Mouse (Mus musculus): ENCODE results near the gene Gas7.

Gas7 gene

DNA sequence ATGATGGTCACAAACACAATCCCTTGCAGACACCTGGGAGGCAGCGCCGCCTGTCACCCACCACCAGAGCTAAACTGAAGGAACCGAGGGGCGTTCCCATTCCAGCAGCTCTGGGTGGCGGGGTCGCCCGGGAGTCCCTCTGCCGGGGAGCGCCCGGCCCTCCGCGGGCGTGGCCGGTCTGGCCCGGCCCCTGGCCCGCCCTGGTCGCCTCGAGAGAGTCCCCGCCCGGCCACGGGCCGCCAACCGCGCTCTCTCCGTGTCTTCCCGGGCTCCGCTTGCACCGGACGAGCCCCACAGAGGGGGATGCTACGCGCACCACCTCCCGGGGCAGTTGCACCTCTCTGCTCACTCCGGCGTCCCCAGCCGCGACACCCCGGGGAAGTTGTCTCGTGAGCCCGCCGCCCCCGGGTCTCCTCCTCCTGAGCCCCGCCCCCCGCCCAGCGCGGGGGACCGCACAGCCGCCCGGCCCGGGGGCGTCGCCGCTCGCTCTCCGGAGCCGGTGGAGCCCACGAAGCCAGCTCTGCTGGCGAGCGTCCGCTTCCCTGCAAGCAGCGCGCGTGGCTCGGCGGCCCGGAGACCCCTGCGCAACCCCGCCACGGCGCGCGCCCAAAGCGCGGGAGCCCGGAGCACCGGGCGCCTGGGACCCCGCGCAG lies at the start of gene Gas7:
TSS of gene Gas7 (plus strand) at position 564 of the 653 bp plus-strand sequence.
- under 1% methylated on average over 77 of the region's 78 CpGs for WGBS

- WGBS, result 53% methylated on average over 6 of the region's 6 CpGs
Observed at GRCm38 (mm10) chr11:67414346-67414940, 40.8 kb upstream of the Gas7 start.

DNA sequence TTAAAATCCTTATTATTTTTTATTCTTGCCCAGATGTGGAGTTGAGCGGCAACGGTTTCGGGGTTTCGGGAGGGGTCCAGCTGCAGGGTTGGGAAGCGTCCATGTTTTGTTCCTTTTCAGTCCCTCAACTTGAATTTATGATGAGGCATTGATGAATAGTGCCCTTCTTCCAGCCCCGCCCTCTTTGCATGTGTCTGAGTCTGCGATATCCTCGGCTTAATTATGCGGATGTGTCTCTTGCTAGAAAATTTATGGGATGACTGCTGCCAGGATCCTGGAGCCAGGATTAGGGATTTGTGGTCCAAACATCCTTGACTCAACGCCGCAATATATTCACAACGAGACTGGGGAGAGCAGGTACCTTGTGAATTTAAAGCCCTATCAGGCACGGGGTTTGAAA lies 31.7 kb upstream of the Gas7 start:
- 73% methylated on average over 13 of the region's 13 CpGs for WGBS

GRCm38 (mm10) chr11:67428196-67428595 lies 27.0 kb upstream of the Gas7 start:
- 39% methylated on average over 3 of the region's 3 CpGs for WGBS

DNA sequence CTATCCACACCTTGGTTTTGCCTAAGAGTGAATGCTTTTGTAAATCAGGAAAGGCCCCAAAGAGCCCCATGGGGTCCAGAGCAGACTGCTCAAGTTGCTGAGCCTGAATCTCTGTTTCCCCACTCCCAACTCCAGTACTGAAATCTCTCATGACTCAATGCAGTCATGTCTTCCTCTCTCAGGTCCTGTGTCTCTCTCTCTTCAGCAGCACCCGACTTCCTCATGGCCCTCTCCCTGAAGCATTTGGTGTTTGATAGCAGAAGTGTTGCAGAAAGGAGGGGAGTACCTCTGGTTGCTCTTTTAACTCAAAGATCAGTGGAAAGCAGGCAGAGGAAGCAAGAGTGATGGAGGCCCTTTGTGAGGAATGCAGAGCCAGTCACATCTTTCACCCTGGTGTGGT lies 25.4 kb upstream of the Gas7 start:
- 71% methylated on average over 1 of the region's 1 CpGs for WGBS

- 29% methylated on average over 14 of the region's 14 CpGs for WGBS
Observed at GRCm38 (mm10) chr11:67431116-67431645, 24.1 kb upstream of the Gas7 start.

GRCm38 (mm10) chr11:67431864-67432263 lies 23.4 kb upstream of the Gas7 start:
- WGBS, result 73% methylated on average over 4 of the region's 4 CpGs

GRCm38 (mm10) chr11:67433763-67434162 lies 21.5 kb upstream of the Gas7 start:
- 70% methylated on average over 5 of the region's 5 CpGs for WGBS

DNA sequence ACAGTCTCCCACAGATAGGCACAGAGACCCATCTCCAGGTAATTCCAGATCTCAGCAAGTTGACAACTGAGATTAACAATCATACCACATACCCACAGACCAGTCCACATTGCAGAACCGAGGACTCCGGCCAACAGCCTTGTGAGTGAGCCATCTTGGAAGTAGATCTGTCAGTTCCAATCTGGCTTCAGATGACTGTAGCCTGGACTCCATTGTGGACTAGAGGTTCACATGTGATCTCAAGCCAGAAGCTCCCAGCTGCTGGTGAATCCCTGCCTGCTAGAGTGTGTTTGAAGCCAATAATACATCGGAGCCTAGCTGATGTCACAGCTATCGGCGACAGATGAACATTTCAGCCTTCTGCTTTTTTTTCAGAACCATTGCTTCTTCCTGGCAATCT lies 16.5 kb upstream of the Gas7 start:
- 55% methylated on average over 5 of the region's 5 CpGs for WGBS

GRCm38 (mm10) chr11:67445058-67445825 lies 10.0 kb upstream of the Gas7 start:
- 45% methylated on average over 14 of the region's 14 CpGs for WGBS

GRCm38 (mm10) chr11:67451525-67451924 lies 3.7 kb upstream of the Gas7 start:
- WGBS, result 84% methylated on average over 5 of the region's 5 CpGs

GRCm38 (mm10) chr11:67455527-67455981 lies 317 bp downstream of the Gas7 start:
- 3% methylated on average over 42 of the region's 42 CpGs for WGBS

- WGBS, result 38% methylated on average over 7 of the region's 7 CpGs
Observed at GRCm38 (mm10) chr11:67456029-67456428, 792 bp downstream of the Gas7 start.

DNA sequence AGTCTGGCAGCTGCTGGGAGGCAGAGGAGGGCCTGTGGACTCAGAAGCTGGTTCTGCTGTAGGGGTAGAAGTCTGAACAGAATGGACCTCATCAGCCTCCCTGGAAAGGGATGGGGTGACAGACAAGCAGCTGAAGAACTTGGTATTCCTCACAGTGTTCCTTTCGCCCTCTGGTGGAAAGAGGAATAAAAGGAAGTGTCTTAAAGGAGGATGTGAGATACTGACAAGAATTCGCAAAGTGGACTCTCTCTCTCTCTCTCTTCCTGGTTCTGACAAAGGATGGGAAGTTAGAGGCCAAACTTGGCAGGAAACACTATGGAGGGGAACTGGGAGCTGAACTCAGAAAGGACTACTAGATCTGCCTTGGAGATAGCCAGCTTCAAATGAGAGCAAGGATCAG lies 2.9 kb downstream of the Gas7 start:
- 19% methylated on average over 2 of the region's 2 CpGs for WGBS

DNA sequence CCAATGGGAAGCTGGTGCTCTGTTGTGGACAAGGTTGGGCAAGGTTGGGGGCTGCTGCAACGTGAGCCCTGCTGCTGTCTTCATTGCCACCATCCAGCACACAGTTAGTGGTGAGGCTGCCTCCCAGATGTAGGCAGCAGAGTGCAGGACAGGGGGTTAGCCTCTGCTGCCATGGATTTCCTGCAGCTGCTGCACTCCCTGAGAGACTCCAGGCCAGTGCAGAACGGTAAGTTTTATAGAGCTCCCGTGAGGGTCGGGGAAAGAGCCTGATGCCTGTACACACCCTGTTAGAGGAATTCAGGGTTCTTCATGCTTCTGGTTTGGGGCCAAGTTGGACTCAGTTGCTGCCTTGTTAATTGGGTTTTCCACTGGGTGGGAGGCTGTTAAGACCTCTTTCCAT lies 11.9 kb downstream of the Gas7 start:
- WGBS, result 47% methylated on average over 4 of the region's 4 CpGs

DNA sequence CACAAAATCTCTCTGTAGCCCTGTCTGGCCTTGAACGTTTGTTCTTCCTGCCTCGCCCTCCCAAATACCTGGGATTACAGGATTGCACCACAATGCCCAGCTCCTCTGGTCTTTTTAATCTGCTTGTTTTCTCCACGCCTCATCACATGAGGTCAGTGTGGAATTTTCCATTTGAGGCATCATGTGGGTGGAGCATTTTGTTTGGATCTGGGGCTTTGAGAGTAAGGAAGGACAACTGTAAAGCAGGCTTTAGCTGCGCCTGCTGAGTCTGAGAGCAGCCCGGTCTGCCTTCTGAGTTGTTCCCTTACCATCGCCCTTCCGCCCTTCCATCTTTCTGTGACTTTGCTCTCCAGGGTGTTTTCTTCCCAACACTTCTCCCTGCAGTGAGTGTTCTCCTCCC lies 13.6 kb downstream of the Gas7 start:
- 62% methylated on average over 7 of the region's 7 CpGs for WGBS

GRCm38 (mm10) chr11:67474590-67474989 lies 19.4 kb downstream of the Gas7 start:
- WGBS, result 79% methylated on average over 5 of the region's 5 CpGs

DNA sequence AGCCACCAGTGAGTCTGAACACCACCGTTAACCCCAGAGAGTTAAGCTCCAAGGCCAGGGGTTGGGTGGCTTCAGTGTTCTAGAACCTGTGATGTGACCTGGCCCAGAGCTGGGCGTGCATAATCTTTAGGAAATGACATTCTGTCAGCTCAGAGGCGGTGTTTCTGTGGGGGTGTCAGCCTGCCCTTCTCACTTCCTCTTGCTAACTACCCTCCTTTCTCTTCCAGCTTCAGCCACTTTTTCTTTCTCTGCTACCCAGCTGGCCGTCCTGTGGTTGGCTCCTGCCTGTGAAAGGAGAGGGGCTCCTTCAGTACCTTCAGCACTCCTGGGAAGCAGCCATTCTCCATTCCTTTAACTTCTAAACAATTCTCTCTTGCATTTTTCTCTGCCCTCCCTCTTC lies 24.3 kb downstream of the Gas7 start:
- 61% methylated on average over 4 of the region's 4 CpGs for WGBS

GRCm38 (mm10) chr11:67480204-67480956 lies 25.1 kb downstream of the Gas7 start:
- WGBS, result 67% methylated on average over 5 of the region's 5 CpGs

- WGBS, result 43% methylated on average over 5 of the region's 5 CpGs
Observed at GRCm38 (mm10) chr11:67481691-67482090, 26.5 kb downstream of the Gas7 start.

GRCm38 (mm10) chr11:67482217-67482760 lies 27.1 kb downstream of the Gas7 start:
- WGBS, result 28% methylated on average over 9 of the region's 9 CpGs

- 85% methylated on average over 12 of the region's 12 CpGs for whole genome bisulfite sequencing
Observed at GRCm38 (mm10) chr11:67488156-67488555, 32.9 kb downstream of the Gas7 start.

All from cerebral cortex, adult 2 months (tissue).